Mouse (Mus musculus): ENCODE measurements around the gene Wscd1. TPM values are rescaled to one million over a fixed set of nuclear protein-coding genes. Genes with fewer than 3 reads are reported as not detected.

Gene Wscd1
- total RNA-seq (2023) = 5.0 TPM

GRCm38 (mm10) chr11:71749671-71750070, at the start of gene Wscd1:
Wscd1 (plus strand) TSS chr11:71749920.

